Mouse (Mus musculus) stomach, postnatal 0 days (tissue): ENCODE data around the gene Rnf138rt1. TPM values are rescaled to one million over a fixed set of nuclear protein-coding genes. Genes with fewer than 3 reads are reported as not detected.
A peak's percentile ranks its signal among the peaks of the same experiment; 100 is the strongest.

ENCODE experiments used
- ATAC-seq: fragments of 200-750 bp; cut with Nextera tagmentation; 2 replicates; pipeline ENCODE4 v1.8.0; 2017; ENCODE audit not compliant: low FRiP score, low TSS enrichment
- DNase-seq: peaks from one replicate; pipeline ENCODE4 v3.0.0-alpha.2; 2016; ENCODE audit warnings: low spot score
- H3K27ac ChIP-seq: fragments of 300-500 bp; sonication (generic); replicated peaks from 2 replicates; pipeline ENCODE4 v1.5.1; 2014; ENCODE audit warnings: mild to moderate bottlenecking, control low read depth
- H3K27me3 ChIP-seq: fragments of 300-500 bp; sonication (generic); 2 replicates; pipeline ENCODE4 v1.6.1; 2014; ENCODE audit warnings: low read length; ENCODE audit not compliant: control insufficient read depth, insufficient read depth
- H3K36me3 ChIP-seq: fragments of 300-500 bp; sonication (generic); 2 replicates; pipeline ENCODE4 v1.6.1; 2014; ENCODE audit warnings: low read length, mixed read lengths; ENCODE audit not compliant: control insufficient read depth, insufficient read depth
- H3K4me1 ChIP-seq: fragments of 300-500 bp; sonication (generic); replicated peaks from 2 replicates; pipeline ENCODE4 v1.6.1; 2014; ENCODE audit warnings: antibody characterized with exemption; ENCODE audit not compliant: control insufficient read depth, insufficient read depth
- H3K4me2 ChIP-seq: fragments of 300-500 bp; sonication (generic); replicated peaks from 2 replicates; pipeline ENCODE4 v1.6.1; 2014; ENCODE audit warnings: low read depth, mild to moderate bottlenecking, control low read depth, moderate library complexity
- H3K4me3 ChIP-seq: fragments of 300-500 bp; sonication (generic); 2 replicates; pipeline ENCODE4 v1.5.1; 2014; ENCODE audit warnings: low read depth, low read length, control low read depth
- H3K9ac ChIP-seq: fragments of 300-500 bp; sonication (generic); 2 replicates; pipeline ENCODE4 v1.6.1; 2014; ENCODE audit warnings: mild to moderate bottlenecking, low read length, control low read depth, mixed read lengths
- H3K9me3 ChIP-seq: fragments of 300-500 bp; sonication (generic); 2 replicates; pipeline ENCODE4 v1.6.1; 2016; ENCODE audit warnings: low read length; ENCODE audit not compliant: control insufficient read depth
- CTCF ChIP-seq: IDR thresholded peaks from 2 replicates; pipeline ENCODE4 v1.5.1; 2016; ENCODE audit warnings: antibody characterized with exemption, low read depth, mild to moderate bottlenecking, moderate library complexity
- EP300 ChIP-seq: optimal IDR thresholded peaks from 2 replicates; pipeline ENCODE3; 2016; ENCODE audit warnings: antibody characterized with exemption
- WGBS: fragments of 180-500 bp; shearing (Covaris S2); extraction: QIAGEN DNeasy Blood & Tissue Kit; methylation state at CpG from one replicate; pipeline ENCODE4 v1.1.7; 2014; 5-methylcytosine and 5-hydroxymethylcytosine counted together
- polyA plus RNA-seq: library from polyadenylated mRNA; unstranded; fragments of >200 nt; fragmentation: Nextera tagmentation; extraction: Ambion mirVana; gene quantifications from 2 replicates; pipeline ENCODE4 v1.2.1, GENCODE M21; 2015

Rnf138rt1 gene
- 0.25 and 0.53 TPM in 2 replicates for polyA plus RNA-seq

DNA sequence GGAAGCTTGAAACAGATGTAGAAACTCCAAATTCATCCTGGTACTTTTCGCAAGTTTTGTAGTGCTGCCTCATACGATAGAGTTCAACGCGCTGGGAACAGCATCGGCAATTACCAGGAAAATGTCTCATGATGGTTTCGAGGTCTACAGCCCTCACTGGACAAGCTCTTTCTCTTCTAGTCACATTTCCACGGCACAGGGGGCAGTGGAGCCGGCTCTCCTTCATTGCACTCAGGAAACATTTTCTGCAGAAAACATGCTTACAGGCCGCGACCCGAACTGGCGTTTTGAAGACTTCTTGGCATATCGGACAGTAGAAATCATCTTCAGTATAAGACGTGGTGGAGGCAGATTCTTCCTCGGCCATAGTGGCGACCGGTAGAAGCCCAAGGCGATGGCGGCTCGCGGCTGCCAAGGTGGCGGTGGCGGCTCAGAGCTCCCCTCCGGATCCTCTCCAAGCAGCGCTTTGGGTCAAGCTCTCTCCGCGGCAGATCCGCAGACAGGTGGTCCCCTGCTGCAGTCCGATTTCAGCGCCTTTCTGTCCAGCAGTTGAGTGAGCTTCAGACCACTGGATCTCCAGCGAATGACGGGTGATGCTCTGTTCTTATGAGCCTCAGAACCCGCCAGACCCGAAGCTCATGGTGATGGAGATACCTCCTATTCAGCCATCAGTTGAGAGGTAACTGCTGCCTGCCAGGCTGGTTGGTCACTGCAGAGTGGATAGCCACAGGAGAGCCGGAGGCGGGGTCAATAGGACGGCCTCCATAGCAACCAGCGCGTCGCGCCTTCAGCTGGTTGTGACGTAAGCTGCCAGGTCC, at the start of gene Rnf138rt1:
TSS of gene Rnf138rt1 (minus strand) at position 713 of the 818 bp plus-strand sequence.
- Histone ChIP-seq H3K27me3 (no peaks in the 10 kb centered on the region), H3K4me2 (peak within 1 kb of the TSS; percentile 57), H3K9me3 (no peaks in the 10 kb centered on the region), H3K9ac (no peak within 1 kb of the TSS), H3K4me3 (peak within 1 kb of the TSS; percentile 26), H3K4me1 (no peaks in the 10 kb centered on the region), H3K36me3 (no peaks in the 10 kb centered on the region), H3K27ac (no peak within 1 kb of the TSS)
- WGBS = 26% methylated on average over 42 of the region's 42 CpGs
- DNase-seq = peak; percentile 25
- peak; percentile 65 for ATAC-seq
- TF ChIP-seq EP300 (no peak), CTCF (no peak)

DNA sequence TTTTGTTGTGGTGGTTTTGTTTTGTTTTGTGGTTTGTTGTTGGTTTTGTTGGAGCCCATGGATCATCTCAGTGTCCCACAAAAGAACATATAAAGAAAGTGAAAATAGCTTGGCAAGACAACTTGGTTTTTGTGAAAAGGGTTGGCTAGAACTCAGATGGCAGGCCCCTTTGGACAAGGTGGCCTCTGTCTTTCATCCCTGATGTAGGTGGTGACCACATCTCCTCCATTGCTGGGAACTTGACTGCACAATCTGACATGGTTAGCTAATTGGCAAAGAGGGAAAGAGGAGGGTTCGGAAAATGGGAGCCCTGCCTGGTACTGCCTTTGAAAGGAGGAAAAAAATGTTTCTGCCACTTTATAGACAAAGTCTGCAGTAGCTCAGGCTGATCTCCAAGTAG, 46.1 kb upstream of the Rnf138rt1 start:
- WGBS = 67% methylated on average over 1 of the region's 1 CpGs
- no peak overlapping the region for H3K4me3 ChIP-seq

DNA sequence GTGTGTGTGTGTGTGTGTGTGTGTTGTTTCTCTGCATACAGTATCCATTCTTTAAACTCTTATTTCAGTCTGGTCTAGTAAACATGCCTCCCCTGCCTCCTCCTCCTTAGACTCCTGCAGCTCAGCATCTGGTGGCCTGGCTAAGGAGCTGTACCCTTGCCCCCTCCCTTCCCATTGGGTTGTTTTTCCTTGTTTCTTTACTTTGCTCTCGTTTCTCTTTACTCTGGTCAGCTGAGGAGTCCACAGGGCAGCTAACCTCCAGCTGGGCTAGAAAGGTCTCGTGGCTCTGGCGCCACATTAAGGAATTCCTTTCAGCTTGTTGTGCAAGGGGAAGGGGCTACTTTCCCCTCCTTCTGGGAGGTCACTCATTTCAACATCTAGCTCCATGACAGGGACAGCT, 5.2 kb upstream of the Rnf138rt1 start:
- no peak overlapping the region for H3K9ac ChIP-seq
- H3K4me1 ChIP-seq = no peaks in the 10 kb centered on the region
- TF ChIP-seq CTCF (no peak), EP300 (no peak)
- DNase-seq (no peak), ATAC-seq (no peak)
- no peak overlapping the region for H3K27ac ChIP-seq
- H3K27me3 ChIP-seq = no peaks in the 10 kb centered on the region
- no peaks in the 10 kb centered on the region for H3K36me3 ChIP-seq
- no peak overlapping the region for H3K4me2 ChIP-seq
- H3K4me3 ChIP-seq = no peak overlapping the region
- 53% methylated on average over 3 of the region's 3 CpGs for WGBS
- H3K9me3 ChIP-seq = no peaks in the 10 kb centered on the region

More for the DNA sequence above, 46.1 kb upstream of the Rnf138rt1 start:
- H3K27ac ChIP-seq = no peak overlapping the region
- DNase-seq (no peak), ATAC-seq (no peak)
- H3K9me3 ChIP-seq = no peaks in the 10 kb centered on the region
- no peaks in the 10 kb centered on the region for H3K27me3 ChIP-seq
- no peak overlapping the region for H3K4me2 ChIP-seq
- H3K36me3 ChIP-seq = no peaks in the 10 kb centered on the region
- TF ChIP-seq CTCF (no peak), EP300 (no peak)
- no peaks in the 10 kb centered on the region for H3K4me1 ChIP-seq
- H3K9ac ChIP-seq = no peak overlapping the region

DNA sequence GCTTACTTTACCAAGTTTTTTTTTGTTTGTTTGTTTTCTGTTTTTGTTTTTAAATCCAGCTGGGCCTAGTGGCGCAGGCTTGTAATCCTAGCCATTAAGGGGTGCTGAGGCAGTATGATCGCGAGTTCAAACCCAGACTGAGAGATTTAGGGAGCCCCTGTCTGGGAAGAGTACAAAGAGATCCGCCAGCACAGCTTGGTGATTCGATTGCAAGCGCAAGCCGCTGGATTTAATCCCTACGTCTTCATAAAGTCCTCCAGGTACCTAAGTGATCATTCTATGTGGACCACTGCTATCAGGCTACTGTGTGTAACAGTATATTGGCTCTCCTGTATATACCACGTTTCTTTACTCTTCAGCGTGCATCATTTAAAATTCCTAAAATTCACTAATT, 303 bp upstream of the Rnf138rt1 start:
- Histone ChIP-seq H3K4me3 (peak overlapping the region; percentile 26), H3K4me2 (peak overlapping the region; percentile 57; the same call in 1 of the 2 replicates), H3K9ac (no peak overlapping the region), H3K9me3 (no peaks in the 10 kb centered on the region), H3K27me3 (no peaks in the 10 kb centered on the region), H3K27ac (no peak overlapping the region), H3K4me1 (no peaks in the 10 kb centered on the region), H3K36me3 (no peaks in the 10 kb centered on the region)
- 43% methylated on average over 10 of the region's 10 CpGs for WGBS
- no peak for DNase-seq
- ATAC-seq = no peak
- TF ChIP-seq EP300 (no peak), CTCF (no peak)

DNA sequence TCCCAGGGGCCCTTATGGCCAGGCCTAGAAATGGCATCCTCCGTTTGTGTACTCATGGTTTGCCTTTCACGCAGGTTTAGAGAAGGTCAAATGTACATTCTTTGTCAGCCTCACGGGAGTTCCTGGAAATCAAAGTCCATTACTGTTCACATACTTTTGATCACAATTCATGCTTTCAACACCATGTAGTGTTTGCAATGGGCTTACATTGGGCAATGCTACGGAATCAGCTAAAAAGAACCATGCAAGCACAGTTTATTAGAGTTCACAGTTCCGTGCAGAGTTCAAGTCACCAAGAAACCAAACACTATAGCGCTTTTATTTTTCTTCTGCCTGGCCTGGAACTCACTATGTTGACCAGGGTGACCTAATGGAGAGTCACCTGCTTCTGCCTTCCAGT, 15.1 kb downstream of the Rnf138rt1 start:
- TF ChIP-seq EP300 (no peak), CTCF (no peak)
- no peaks in the 10 kb centered on the region for H3K4me1 ChIP-seq
- DNase-seq = no peak
- H3K36me3 ChIP-seq = no peaks in the 10 kb centered on the region
- no peak overlapping the region for H3K4me3 ChIP-seq
- H3K27me3 ChIP-seq = no peaks in the 10 kb centered on the region
- no peak overlapping the region for H3K9ac ChIP-seq
- H3K4me2 ChIP-seq = no peak overlapping the region
- ATAC-seq = peak; percentile 18; the same call in 1 of the 2 replicates
- H3K9me3 ChIP-seq = no peaks in the 10 kb centered on the region
- H3K27ac ChIP-seq = no peak overlapping the region
- WGBS = 69% methylated on average over 6 of the region's 6 CpGs

DNA sequence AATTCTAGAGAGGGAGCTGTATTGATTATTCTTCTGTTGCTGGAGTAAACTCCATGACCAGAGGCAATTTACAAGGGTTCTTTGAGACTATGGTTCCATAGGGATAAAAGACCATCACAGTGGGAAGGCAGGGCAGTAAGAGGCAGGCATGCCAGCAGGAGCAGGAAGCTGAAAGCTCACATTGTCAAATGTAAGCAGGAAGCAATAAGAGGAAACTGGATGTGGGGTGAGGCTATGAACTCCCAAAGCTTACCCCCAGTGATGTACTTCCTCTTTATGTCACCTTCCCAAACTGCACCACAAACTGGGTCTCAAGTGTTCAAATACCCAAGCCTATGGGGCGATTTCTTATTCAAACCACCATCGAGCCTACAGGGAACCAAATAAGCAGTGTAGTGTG, 17.2 kb downstream of the Rnf138rt1 start:
- H3K9ac ChIP-seq = no peak overlapping the region
- H3K4me3 ChIP-seq = no peak overlapping the region
- H3K27me3 ChIP-seq = no peaks in the 10 kb centered on the region
- H3K4me2 ChIP-seq = no peak overlapping the region
- no peak for ATAC-seq
- no peaks in the 10 kb centered on the region for H3K36me3 ChIP-seq
- no peaks in the 10 kb centered on the region for H3K4me1 ChIP-seq
- no peak overlapping the region for H3K27ac ChIP-seq
- no peak for DNase-seq
- no peak for TF ChIP-seq EP300
- TF ChIP-seq CTCF = no peak
- H3K9me3 ChIP-seq = no peaks in the 10 kb centered on the region
- 83% methylated on average over 2 of the region's 2 CpGs for WGBS
